Mouse (Mus musculus): ENCODE measurements at regions not wholly inside any gene's neighbourhood (a gene's known extent, or its start where the extent isn't known, plus 50 kb on each side); places are given as distances from the start of the nearest gene placed in this dataset.

GRCm38 (mm10) chr1:183669674-183670073 lies 251.7 kb downstream of the Hhipl2 start:
- WGBS = 38% methylated on average over 11 of the region's 11 CpGs
- Histone ChIP-seq H3K4me3 (ENCODE audit: low read depth, low read length) (no peak overlapping the region), H3K27me3 (ENCODE audit: control insufficient read depth, insufficient read depth, low read length) (no peaks in the 10 kb centered on the region)

GRCm38 (mm10) chr1:183670542-183670941 lies 252.5 kb downstream of the Hhipl2 start:
- H3K4me1 ChIP-seq (ENCODE audit: control insufficient read depth, insufficient read depth, insufficient read length, low read length) = peaks cover 4% of the 10 kb centered on the region; the same call in 1 of the 2 replicates
- H3K27me3 ChIP-seq (ENCODE audit: control insufficient read depth, insufficient read depth, low read length) = no peaks in the 10 kb centered on the region
- 70% methylated on average over 7 of the region's 7 CpGs for WGBS
- H3K27ac ChIP-seq (ENCODE audit: insufficient read depth, low read depth, low read length) = no peak overlapping the region
- no peak overlapping the region for H3K4me3 ChIP-seq (ENCODE audit: low read depth, low read length)
- H3K36me3 ChIP-seq (ENCODE audit: control insufficient read depth, insufficient read depth, low read length) = no peaks in the 10 kb centered on the region
- TF ChIP-seq POLR2A (IDR thresholded peaks at IDR 0.05; ENCODE audit: low read depth, low read length) (no peak), CTCF (IDR thresholded peaks at IDR 0.05; ENCODE audit: extremely low read depth, insufficient read length, insufficient replicate concordance, low read depth, low read length) (no peak)

More at GRCm38 (mm10) chr1:183669674-183670073, 251.7 kb downstream of the Hhipl2 start:
- Histone ChIP-seq H3K27ac (ENCODE audit: insufficient read depth, low read depth, low read length) (no peak overlapping the region), H3K36me3 (ENCODE audit: control insufficient read depth, insufficient read depth, low read length) (no peaks in the 10 kb centered on the region), H3K4me1 (ENCODE audit: control insufficient read depth, insufficient read depth, insufficient read length, low read length) (peaks cover 4% of the 10 kb centered on the region; the same call in 1 of the 2 replicates)
- TF ChIP-seq CTCF (IDR thresholded peaks at IDR 0.05; ENCODE audit: extremely low read depth, insufficient read length, insufficient replicate concordance, low read depth, low read length) (no peak), POLR2A (IDR thresholded peaks at IDR 0.05; ENCODE audit: low read depth, low read length) (no peak)

- 63% methylated on average over 4 of the region's 4 CpGs for WGBS
- Histone ChIP-seq H3K27me3 (ENCODE audit: control insufficient read depth, insufficient read depth, low read length) (no peaks in the 10 kb centered on the region), H3K36me3 (ENCODE audit: control insufficient read depth, insufficient read depth, low read length) (no peaks in the 10 kb centered on the region), H3K4me1 (ENCODE audit: control insufficient read depth, insufficient read depth, insufficient read length, low read length) (peaks cover 8% of the 10 kb centered on the region; the same call in 1 of the 2 replicates), H3K4me3 (ENCODE audit: low read depth, low read length) (no peak overlapping the region), H3K27ac (ENCODE audit: insufficient read depth, low read depth, low read length) (no peak overlapping the region)
- no peak for TF ChIP-seq POLR2A (IDR thresholded peaks at IDR 0.05; ENCODE audit: low read depth, low read length)
- TF ChIP-seq CTCF (IDR thresholded peaks at IDR 0.05; ENCODE audit: extremely low read depth, insufficient read length, insufficient replicate concordance, low read depth, low read length) = no peak
Measured at GRCm38 (mm10) chr1:183671541-183671940, 253.5 kb downstream of the Hhipl2 start.

GRCm38 (mm10) chr1:183672521-183672920 lies 254.5 kb downstream of the Hhipl2 start:
- Histone ChIP-seq H3K36me3 (ENCODE audit: control insufficient read depth, insufficient read depth, low read length) (no peaks in the 10 kb centered on the region), H3K4me1 (ENCODE audit: control insufficient read depth, insufficient read depth, insufficient read length, low read length) (peaks cover 12% of the 10 kb centered on the region; the same call in 1 of the 2 replicates), H3K4me3 (ENCODE audit: low read depth, low read length) (no peak overlapping the region), H3K27me3 (ENCODE audit: control insufficient read depth, insufficient read depth, low read length) (no peaks in the 10 kb centered on the region), H3K27ac (ENCODE audit: insufficient read depth, low read depth, low read length) (no peak overlapping the region)
- TF ChIP-seq POLR2A (IDR thresholded peaks at IDR 0.05; ENCODE audit: low read depth, low read length) (no peak), CTCF (IDR thresholded peaks at IDR 0.05; ENCODE audit: extremely low read depth, insufficient read length, insufficient replicate concordance, low read depth, low read length) (no peak)
- 85% methylated on average over 5 of the region's 5 CpGs for WGBS

DNA sequence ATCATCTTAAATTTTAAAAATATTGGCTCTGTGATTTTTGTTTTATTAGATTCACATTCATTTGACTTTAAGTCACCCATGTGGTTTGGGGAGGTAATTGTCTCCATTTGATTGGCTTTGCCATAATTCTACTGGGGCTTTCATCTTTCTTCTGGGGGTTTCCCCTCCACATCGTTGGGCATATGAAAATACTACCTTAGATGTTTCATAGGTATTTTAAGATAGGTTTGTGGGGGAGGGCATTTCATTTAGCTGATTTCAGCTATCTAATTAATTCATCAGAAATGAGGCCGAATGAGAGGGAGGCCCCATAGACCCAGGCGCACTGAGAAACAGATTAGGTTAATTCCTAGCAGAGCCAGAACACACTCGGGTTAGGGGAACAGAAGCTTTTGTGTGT lies 259.6 kb downstream of the Hhipl2 start:
- no peak overlapping the region for H3K4me3 ChIP-seq (ENCODE audit: low read depth, low read length)
- peaks cover 8% of the 10 kb centered on the region; the same call in 1 of the 2 replicates for H3K4me1 ChIP-seq (ENCODE audit: control insufficient read depth, insufficient read depth, insufficient read length, low read length)
- no peak overlapping the region for H3K27ac ChIP-seq (ENCODE audit: insufficient read depth, low read depth, low read length)
- no peaks in the 10 kb centered on the region for H3K36me3 ChIP-seq (ENCODE audit: control insufficient read depth, insufficient read depth, low read length)
- H3K27me3 ChIP-seq (ENCODE audit: control insufficient read depth, insufficient read depth, low read length) = no peaks in the 10 kb centered on the region
- 80% methylated on average over 4 of the region's 4 CpGs for WGBS
- TF ChIP-seq POLR2A (IDR thresholded peaks at IDR 0.05; ENCODE audit: low read depth, low read length) = no peak
- no peak for TF ChIP-seq CTCF (IDR thresholded peaks at IDR 0.05; ENCODE audit: extremely low read depth, insufficient read length, insufficient replicate concordance, low read depth, low read length)

GRCm38 (mm10) chr1:183679949-183680348 lies 261.9 kb downstream of the Hhipl2 start:
- TF ChIP-seq CTCF (IDR thresholded peaks at IDR 0.05; ENCODE audit: extremely low read depth, insufficient read length, insufficient replicate concordance, low read depth, low read length) = no peak
- TF ChIP-seq POLR2A (IDR thresholded peaks at IDR 0.05; ENCODE audit: low read depth, low read length) = no peak
- no peaks in the 10 kb centered on the region for H3K36me3 ChIP-seq (ENCODE audit: control insufficient read depth, insufficient read depth, low read length)
- 48% methylated on average over 11 of the region's 11 CpGs for WGBS
- no peak overlapping the region for H3K4me3 ChIP-seq (ENCODE audit: low read depth, low read length)
- no peak overlapping the region for H3K27ac ChIP-seq (ENCODE audit: insufficient read depth, low read depth, low read length)
- H3K4me1 ChIP-seq (ENCODE audit: control insufficient read depth, insufficient read depth, insufficient read length, low read length) = peaks cover 8% of the 10 kb centered on the region; the same call in 1 of the 2 replicates
- H3K27me3 ChIP-seq (ENCODE audit: control insufficient read depth, insufficient read depth, low read length) = no peaks in the 10 kb centered on the region

DNA sequence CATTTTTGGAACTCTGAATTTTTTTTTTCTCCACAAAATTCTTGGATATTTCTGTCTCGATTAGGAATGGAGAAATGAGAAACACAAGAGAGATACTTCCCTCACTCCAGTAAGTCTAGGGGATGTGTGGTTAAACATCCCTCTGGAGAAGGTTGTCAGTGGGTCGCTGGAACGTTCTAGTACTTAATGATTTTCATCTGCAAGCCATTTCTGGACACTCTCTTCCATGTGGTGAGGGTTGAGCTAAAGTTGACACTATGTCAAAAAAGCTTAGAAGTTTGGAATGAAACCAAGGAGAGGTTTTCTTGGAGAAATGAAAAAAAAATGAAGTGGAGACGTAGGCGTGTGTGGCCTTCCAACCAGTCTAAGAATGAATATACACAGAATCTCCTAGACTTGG lies 268.0 kb downstream of the Hhipl2 start:
- WGBS = 82% methylated on average over 5 of the region's 5 CpGs
- Histone ChIP-seq H3K27me3 (ENCODE audit: control insufficient read depth, insufficient read depth, low read length) (no peaks in the 10 kb centered on the region), H3K4me1 (ENCODE audit: control insufficient read depth, insufficient read depth, insufficient read length, low read length) (no peaks in the 10 kb centered on the region), H3K4me3 (ENCODE audit: low read depth, low read length) (no peak overlapping the region), H3K27ac (ENCODE audit: insufficient read depth, low read depth, low read length) (no peak overlapping the region), H3K36me3 (ENCODE audit: control insufficient read depth, insufficient read depth, low read length) (no peaks in the 10 kb centered on the region)
- TF ChIP-seq POLR2A (IDR thresholded peaks at IDR 0.05; ENCODE audit: low read depth, low read length) = no peak
- TF ChIP-seq CTCF (IDR thresholded peaks at IDR 0.05; ENCODE audit: extremely low read depth, insufficient read length, insufficient replicate concordance, low read depth, low read length) = no peak
